Mouse (Mus musculus) monocyte, adult 2 months (primary cell): ENCODE results near the gene Dip2a.

Experiments
- DNase-seq, 2 experiments: peaks; one replicate each; pipeline ENCODE4 v3.0.0; 2022; ENCODE audit warnings: low spot score in 2 of 2, low read depth in 1 of 2

Gene Dip2a

GRCm38 (mm10) chr10:76316194-76316593, 28.9 kb downstream of the Dip2a start:
- no peak for DNase-seq

GRCm38 (mm10) chr10:76306738-76307137, 38.4 kb downstream of the Dip2a start:
- DNase-seq, result no peak

GRCm38 (mm10) chr10:76300133-76300532, 45.0 kb downstream of the Dip2a start:
- DNase-seq, result no peak

GRCm38 (mm10) chr10:76293222-76293621, 51.9 kb downstream of the Dip2a start:
- no peak for DNase-seq

- no peak for DNase-seq
These were observed 55.0 kb downstream of the Dip2a start for GRCm38 (mm10) chr10:76289936-76290671.

GRCm38 (mm10) chr10:76289052-76289451, 56.0 kb downstream of the Dip2a start:
- DNase-seq, result no peak

GRCm38 (mm10) chr10:76288268-76288993, 56.7 kb downstream of the Dip2a start:
- no peak for DNase-seq

- DNase-seq, result no peak
These were observed 66.5 kb downstream of the Dip2a start for GRCm38 (mm10) chr10:76278541-76279097.

- DNase-seq, result no peak
These were observed 69.8 kb downstream of the Dip2a start for GRCm38 (mm10) chr10:76275256-76275655.

GRCm38 (mm10) chr10:76271238-76271637, 73.9 kb downstream of the Dip2a start:
- DNase-seq, result no peak

GRCm38 (mm10) chr10:76262431-76262830, 82.7 kb downstream of the Dip2a start:
- no peak for DNase-seq

- no peak for DNase-seq
These were observed 83.6 kb downstream of the Dip2a start for GRCm38 (mm10) chr10:76261447-76261846.

- DNase-seq, result no peak
These were observed 84.6 kb downstream of the Dip2a start for GRCm38 (mm10) chr10:76260358-76261059.

GRCm38 (mm10) chr10:76259566-76260232, 85.4 kb downstream of the Dip2a start:
- no peak for DNase-seq

GRCm38 (mm10) chr10:76257719-76258390, 87.2 kb downstream of the Dip2a start:
- peak; percentile 23 to 64 for DNase-seq

GRCm38 (mm10) chr10:76257231-76257630, 87.9 kb downstream of the Dip2a start:
- DNase-seq, result no peak

- DNase-seq, result no peak
These were observed 89.5 kb downstream of the Dip2a start for GRCm38 (mm10) chr10:76255617-76256016.

- no peak for DNase-seq
These were observed 91.6 kb downstream of the Dip2a start, which contains the start of gene S100b for GRCm38 (mm10) chr10:76253536-76253935. Gene S100b, plus strand, starts transcription at chr10:76253853.

- no peak for DNase-seq
These were observed 92.0 kb downstream of the Dip2a start for GRCm38 (mm10) chr10:76253079-76253478.

- DNase-seq, result no peak
These were observed 94.2 kb downstream of the Dip2a start for GRCm38 (mm10) chr10:76250870-76251269.

GRCm38 (mm10) chr10:76248647-76248968, 96.5 kb downstream of the Dip2a start:
- no peak for DNase-seq
